Mouse (Mus musculus): ENCODE measurements around the gene Nfx1. TPM values are rescaled to one million over a fixed set of nuclear protein-coding genes. Genes with fewer than 3 reads are reported as not detected.

Gene Nfx1
- polyA plus RNA-seq, 1 experiment, result 11.1 TPM

DNA sequence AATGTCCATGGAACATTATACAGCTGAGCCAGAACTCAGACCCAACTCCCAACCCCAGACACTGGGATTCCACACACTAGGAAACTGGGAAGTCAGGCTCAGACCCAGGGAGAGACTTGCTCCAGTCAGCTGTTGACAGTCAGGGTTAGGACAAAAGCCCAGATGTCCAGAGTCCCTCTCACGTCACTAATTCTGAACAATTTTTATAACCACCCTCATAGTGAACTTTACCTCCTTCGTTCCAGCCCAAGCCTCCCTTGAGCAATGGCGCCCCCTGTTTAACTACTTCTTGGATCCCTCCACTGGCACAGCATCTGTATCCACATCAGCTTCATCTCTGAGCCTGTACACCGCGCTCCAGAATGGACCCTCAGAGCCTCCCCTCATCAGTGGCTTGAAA is 73.3 kb downstream of the Nfx1 start:
- Histone ChIP-seq H3K4me3 (ENCODE audit: low read depth, low read length) (peak overlapping the region; percentile 52), H3K36me3 (ENCODE audit: control insufficient read depth, insufficient read depth, low read length) (no peaks in the 10 kb centered on the region), H3K27ac (ENCODE audit: insufficient read depth, low read depth, low read length) (peak overlapping the region; percentile 6; the same call in 1 of the 2 replicates), H3K27me3 (ENCODE audit: control insufficient read depth, insufficient read depth, low read length) (no peaks in the 10 kb centered on the region), H3K4me1 (ENCODE audit: control insufficient read depth, insufficient read depth, insufficient read length, low read length) (peaks cover 11% of the 10 kb centered on the region; the same call in 1 of the 2 replicates)
- 54% methylated on average over 5 of the region's 5 CpGs for WGBS
- TF ChIP-seq POLR2A (IDR thresholded peaks at IDR 0.05; ENCODE audit: low read depth, low read length) (no peak), CTCF (IDR thresholded peaks at IDR 0.05; ENCODE audit: extremely low read depth, insufficient read length, insufficient replicate concordance, low read depth, low read length) (peak; percentile 33; the same call in 1 of the 2 replicates)

DNA sequence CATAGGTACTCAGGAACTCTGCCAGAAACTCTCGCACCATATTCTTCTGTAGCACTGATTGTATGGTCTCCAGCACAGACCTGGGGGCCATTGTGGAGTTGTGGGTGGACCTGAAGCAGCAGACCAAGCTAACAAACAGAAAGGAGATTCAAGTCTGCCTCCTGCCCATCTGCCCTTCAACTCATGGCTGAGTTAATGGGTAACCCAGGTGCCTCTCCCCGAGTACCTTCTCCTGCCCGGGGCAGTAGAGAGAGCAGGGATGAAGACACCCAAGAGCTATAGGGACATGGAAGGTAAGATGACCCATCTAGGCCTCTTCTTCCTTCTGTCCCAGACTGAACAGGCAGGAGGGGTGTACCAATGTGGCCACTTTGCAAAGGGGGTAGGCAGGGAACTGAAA is 74.6 kb downstream of the Nfx1 start:
- TF ChIP-seq CTCF (IDR thresholded peaks at IDR 0.05; ENCODE audit: extremely low read depth, insufficient read length, insufficient replicate concordance, low read depth, low read length), result no peak
- no peak for TF ChIP-seq POLR2A (IDR thresholded peaks at IDR 0.05; ENCODE audit: low read depth, low read length)
- WGBS, result 36% methylated on average over 3 of the region's 3 CpGs
- peak overlapping the region; percentile 52 for H3K4me3 ChIP-seq (ENCODE audit: low read depth, low read length)
- no peaks in the 10 kb centered on the region for H3K36me3 ChIP-seq (ENCODE audit: control insufficient read depth, insufficient read depth, low read length)
- H3K4me1 ChIP-seq (ENCODE audit: control insufficient read depth, insufficient read depth, insufficient read length, low read length), result peaks cover 11% of the 10 kb centered on the region; the same call in 1 of the 2 replicates
- H3K27ac ChIP-seq (ENCODE audit: insufficient read depth, low read depth, low read length), result peak overlapping the region; percentile 6; the same call in 1 of the 2 replicates
- no peaks in the 10 kb centered on the region for H3K27me3 ChIP-seq (ENCODE audit: control insufficient read depth, insufficient read depth, low read length)

DNA sequence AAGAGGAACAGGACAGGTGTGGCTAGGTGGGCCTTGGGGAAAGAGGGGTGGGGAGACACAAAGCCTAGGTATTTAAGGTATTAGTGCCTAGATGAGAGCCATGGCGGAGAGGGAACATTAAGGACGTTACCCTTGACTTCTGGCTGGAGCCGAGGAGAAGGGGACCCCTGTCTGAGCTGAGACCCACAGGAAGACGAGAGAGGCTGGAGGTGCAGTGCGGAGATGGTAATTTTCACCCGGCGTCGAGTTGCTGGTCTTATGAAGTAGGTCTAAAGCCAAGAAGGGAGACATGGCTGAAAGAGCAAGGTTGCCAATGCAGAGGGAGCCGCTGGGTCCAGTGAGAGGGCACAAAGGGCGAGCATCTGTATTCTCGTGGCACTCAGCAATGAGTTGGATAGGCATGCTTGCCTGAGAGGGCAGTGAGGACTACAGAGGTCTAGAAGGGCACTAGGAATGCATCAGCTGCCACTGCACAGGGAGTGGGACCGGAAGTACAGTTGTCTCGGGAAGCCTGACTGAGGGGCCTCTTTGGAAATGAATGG is 75.6 kb downstream of the Nfx1 start:
- WGBS, result 78% methylated on average over 13 of the region's 13 CpGs
- H3K4me3 ChIP-seq (ENCODE audit: low read depth, low read length), result no peak overlapping the region
- H3K27me3 ChIP-seq (ENCODE audit: control insufficient read depth, insufficient read depth, low read length), result no peaks in the 10 kb centered on the region
- peaks cover 11% of the 10 kb centered on the region; the same call in 1 of the 2 replicates for H3K4me1 ChIP-seq (ENCODE audit: control insufficient read depth, insufficient read depth, insufficient read length, low read length)
- H3K27ac ChIP-seq (ENCODE audit: insufficient read depth, low read depth, low read length), result no peak overlapping the region
- H3K36me3 ChIP-seq (ENCODE audit: control insufficient read depth, insufficient read depth, low read length), result no peaks in the 10 kb centered on the region
- TF ChIP-seq CTCF (IDR thresholded peaks at IDR 0.05; ENCODE audit: extremely low read depth, insufficient read length, insufficient replicate concordance, low read depth, low read length), result no peak
- no peak for TF ChIP-seq POLR2A (IDR thresholded peaks at IDR 0.05; ENCODE audit: low read depth, low read length)

DNA sequence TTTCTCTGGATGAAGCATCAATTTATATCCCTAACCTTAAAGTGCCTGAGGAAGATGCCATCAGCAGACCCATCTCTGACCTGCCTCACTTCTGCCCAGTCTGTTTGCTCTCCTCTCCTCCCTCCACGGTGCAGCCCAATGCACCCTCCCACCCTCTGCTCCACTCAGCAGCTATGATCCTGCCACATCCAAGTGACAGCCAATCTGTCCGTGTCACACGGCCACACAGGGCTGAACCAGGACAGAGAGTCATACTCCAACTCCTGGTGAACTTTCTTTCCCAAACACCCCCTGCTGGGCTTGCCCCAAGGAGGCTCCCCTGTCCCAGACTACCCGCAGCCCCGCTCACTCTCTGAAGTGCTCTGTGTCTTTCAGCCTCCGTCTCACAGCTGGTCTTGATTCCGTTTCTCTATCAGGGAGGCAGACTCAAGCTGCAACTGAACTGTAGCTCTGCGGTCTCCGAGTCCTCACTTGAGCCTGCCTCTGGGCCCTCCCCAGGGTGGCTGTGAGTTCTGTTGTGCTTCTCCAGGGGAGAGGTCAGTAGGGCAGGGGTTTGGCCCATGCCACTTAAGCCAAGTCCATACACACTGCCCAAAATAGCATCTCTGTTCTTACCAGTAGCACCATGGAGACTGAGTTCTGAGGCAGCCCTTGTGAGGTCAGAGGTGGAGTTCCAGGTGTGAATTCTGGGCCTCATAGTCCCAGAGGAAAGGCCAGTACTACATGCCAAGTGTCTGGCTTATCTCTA is 77.0 kb downstream of the Nfx1 start, which contains the start of gene Aqp7:
Gene Aqp7, minus strand, starts transcription at position 616 of the 748 bp plus-strand sequence.
- H3K27me3 ChIP-seq (ENCODE audit: control insufficient read depth, insufficient read depth, low read length), result no peaks in the 10 kb centered on the region
- H3K36me3 ChIP-seq (ENCODE audit: control insufficient read depth, insufficient read depth, low read length), result no peaks in the 10 kb centered on the region
- 58% methylated on average over 9 of the region's 9 CpGs for WGBS
- peaks cover 11% of the 10 kb centered on the region; the same call in 1 of the 2 replicates for H3K4me1 ChIP-seq (ENCODE audit: control insufficient read depth, insufficient read depth, insufficient read length, low read length)
- TF ChIP-seq POLR2A (IDR thresholded peaks at IDR 0.05; ENCODE audit: low read depth, low read length), result no peak
- no peak for TF ChIP-seq CTCF (IDR thresholded peaks at IDR 0.05; ENCODE audit: extremely low read depth, insufficient read length, insufficient replicate concordance, low read depth, low read length)
- no peak within 1 kb of the TSS for H3K27ac ChIP-seq (ENCODE audit: insufficient read depth, low read depth, low read length)
- H3K4me3 ChIP-seq (ENCODE audit: low read depth, low read length), result no peak within 1 kb of the TSS

DNA sequence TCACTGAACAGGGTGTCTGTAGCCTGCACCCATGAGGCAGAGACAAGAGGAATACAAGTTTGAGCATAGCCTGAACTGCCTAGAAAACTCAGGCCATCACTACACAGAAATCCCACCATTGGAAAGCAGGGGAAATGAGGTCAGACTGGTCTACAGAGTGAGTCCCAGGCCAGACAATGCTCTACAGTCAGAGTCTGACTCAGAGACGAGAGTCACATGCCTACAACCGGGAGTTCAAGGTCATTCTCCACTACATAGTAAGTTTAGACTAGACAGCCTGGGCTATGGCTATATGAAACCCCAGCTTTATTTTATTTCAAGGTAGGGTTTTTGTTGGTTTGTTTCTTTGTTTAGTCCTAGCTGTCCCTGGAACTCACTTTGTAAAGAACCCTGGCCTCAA is 78.2 kb downstream of the Nfx1 start:
- H3K4me1 ChIP-seq (ENCODE audit: control insufficient read depth, insufficient read depth, insufficient read length, low read length), result peaks cover 11% of the 10 kb centered on the region; the same call in 1 of the 2 replicates
- WGBS, result 33% methylated on average over 2 of the region's 2 CpGs
- H3K4me3 ChIP-seq (ENCODE audit: low read depth, low read length), result no peak overlapping the region
- no peaks in the 10 kb centered on the region for H3K27me3 ChIP-seq (ENCODE audit: control insufficient read depth, insufficient read depth, low read length)
- no peak for TF ChIP-seq POLR2A (IDR thresholded peaks at IDR 0.05; ENCODE audit: low read depth, low read length)
- TF ChIP-seq CTCF (IDR thresholded peaks at IDR 0.05; ENCODE audit: extremely low read depth, insufficient read length, insufficient replicate concordance, low read depth, low read length), result no peak
- no peaks in the 10 kb centered on the region for H3K36me3 ChIP-seq (ENCODE audit: control insufficient read depth, insufficient read depth, low read length)
- H3K27ac ChIP-seq (ENCODE audit: insufficient read depth, low read depth, low read length), result no peak overlapping the region

DNA sequence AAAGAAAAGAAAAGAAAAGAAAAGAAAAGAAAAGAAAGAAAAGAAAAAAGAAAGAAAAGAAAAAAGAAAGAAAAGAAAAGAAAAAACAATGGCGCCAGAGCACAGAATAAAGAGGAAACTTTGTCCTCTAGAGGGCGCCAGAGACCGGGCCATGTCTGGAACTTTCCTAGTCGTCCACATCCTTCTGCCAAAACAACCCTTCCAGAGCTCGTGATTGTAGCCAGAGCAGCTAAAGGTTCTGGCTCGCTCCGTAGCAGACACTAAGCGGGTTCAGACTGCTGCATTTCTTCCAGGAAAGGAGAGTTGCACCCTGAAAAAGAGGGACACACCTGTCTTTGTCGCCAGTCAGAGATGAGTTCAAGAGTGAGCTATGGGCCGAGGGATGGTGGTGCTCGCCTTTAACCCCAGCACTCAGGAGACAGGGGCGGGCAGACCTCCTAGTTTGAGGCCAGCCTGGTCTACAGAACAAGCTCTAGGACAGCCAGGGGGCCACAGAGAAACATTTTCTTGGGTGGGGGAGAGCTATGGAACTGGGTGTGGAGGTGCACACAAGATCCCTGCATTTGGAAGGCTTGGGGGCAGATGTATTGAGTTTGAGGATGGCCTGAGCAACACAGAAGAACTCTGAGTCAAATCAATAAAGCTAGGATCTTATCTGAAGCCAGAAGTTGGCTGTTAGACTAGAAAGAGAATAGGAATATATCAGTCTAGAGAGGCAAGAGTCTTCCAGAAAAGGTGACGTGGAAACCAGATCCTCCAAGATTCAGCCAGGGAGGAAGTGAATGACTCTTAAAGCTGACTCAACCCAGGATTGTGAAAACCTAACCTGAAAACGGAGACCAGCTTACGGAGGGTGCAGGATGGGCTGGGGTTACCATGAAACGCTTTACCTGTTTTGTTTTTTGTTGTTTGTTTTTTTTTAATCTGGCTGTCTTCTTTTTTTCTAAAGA is 80.3 kb downstream of the Nfx1 start:
- no peaks in the 10 kb centered on the region for H3K27me3 ChIP-seq (ENCODE audit: control insufficient read depth, insufficient read depth, low read length)
- H3K4me1 ChIP-seq (ENCODE audit: control insufficient read depth, insufficient read depth, insufficient read length, low read length), result no peaks in the 10 kb centered on the region
- H3K4me3 ChIP-seq (ENCODE audit: low read depth, low read length), result no peak overlapping the region
- H3K36me3 ChIP-seq (ENCODE audit: control insufficient read depth, insufficient read depth, low read length), result no peaks in the 10 kb centered on the region
- WGBS, result 34% methylated on average over 16 of the region's 16 CpGs
- TF ChIP-seq POLR2A (IDR thresholded peaks at IDR 0.05; ENCODE audit: low read depth, low read length) (no peak), CTCF (IDR thresholded peaks at IDR 0.05; ENCODE audit: extremely low read depth, insufficient read length, insufficient replicate concordance, low read depth, low read length) (peak; percentile 76; the same call in 1 of the 2 replicates)
- H3K27ac ChIP-seq (ENCODE audit: insufficient read depth, low read depth, low read length), result no peak overlapping the region

Data from small intestine, adult 2 months (tissue).